Comparison of ENCODE assay signal across 7 mouse cellular contexts in genomic region chr2:22895282-22896273, GRCm38 (mm10). TPM values are rescaled to one million over a fixed set of nuclear protein-coding genes. Genes with fewer than 3 reads are reported as not detected.
A peak's percentile ranks its signal among the peaks of the same experiment; 100 is the strongest.
DNase-seq lines count a peak whose midpoint lies in the region; ATAC-seq lines count a peak whose summit lies in the region.

Pdss1 (plus strand) TSS chr2:22895522.

- H3K27me3 ChIP-seq in embryonic facial prominence, embryonic 11.5 days (ENCODE audit: control insufficient read depth, insufficient read depth, low read length), result no peaks in the 10 kb centered on the region
- no peaks in the 10 kb centered on the region for H3K27me3 ChIP-seq in limb, embryonic 10.5 days (ENCODE audit: low read depth, poor library complexity, severe bottlenecking)
- H3K27me3 ChIP-seq in midbrain, embryonic 13.5 days, result no peaks in the 10 kb centered on the region

- peak within 1 kb of the TSS; percentile 47 for H3K27ac ChIP-seq in embryonic facial prominence, embryonic 11.5 days (replicated peaks; ENCODE audit: low read depth, low read length)
- peak within 1 kb of the TSS; percentile 86 for H3K27ac ChIP-seq in limb, embryonic 10.5 days
- peak within 1 kb of the TSS; percentile 92 for H3K27ac ChIP-seq in midbrain, embryonic 13.5 days

- no peaks in the 10 kb centered on the region for H3K4me1 ChIP-seq in embryonic facial prominence, embryonic 11.5 days (ENCODE audit: control insufficient read depth, insufficient read depth, low read length)
- H3K4me1 ChIP-seq in limb, embryonic 10.5 days, result peaks cover 6% of the 10 kb centered on the region; the same call in 1 of the 2 replicates
- H3K4me1 ChIP-seq in midbrain, embryonic 13.5 days (replicated peaks), result peaks cover 20% of the 10 kb centered on the region

- no peaks in the 10 kb centered on the region for H3K9me3 ChIP-seq in embryonic facial prominence, embryonic 11.5 days (replicated peaks; ENCODE audit: control insufficient read depth, low read length)
- no peaks in the 10 kb centered on the region for H3K9me3 ChIP-seq in limb, embryonic 10.5 days (replicated peaks)
- no peaks in the 10 kb centered on the region for H3K9me3 ChIP-seq in midbrain, embryonic 13.5 days

- WGBS in embryonic facial prominence, embryonic 11.5 days, result under 1% methylated on average over 81 of the region's 81 CpGs
- WGBS in limb, embryonic 10.5 days, result under 1% methylated on average over 81 of the region's 81 CpGs
- WGBS in midbrain, embryonic 13.5 days, result under 1% methylated on average over 80 of the region's 81 CpGs

- peak within 1 kb of the TSS; percentile 84 for H3K4me3 ChIP-seq in embryonic facial prominence, embryonic 11.5 days (ENCODE audit: low read depth, low read length)
- peak within 1 kb of the TSS; percentile 91 for H3K4me3 ChIP-seq in limb, embryonic 10.5 days
- peak within 1 kb of the TSS; percentile 90 for H3K4me3 ChIP-seq in midbrain, embryonic 13.5 days (replicated peaks)

- peak within 1 kb of the TSS; percentile 78 for H3K4me2 ChIP-seq in embryonic facial prominence, embryonic 11.5 days (ENCODE audit: low read depth, low read length)
- peak within 1 kb of the TSS; percentile 75 for H3K4me2 ChIP-seq in midbrain, embryonic 13.5 days (replicated peaks)

- no peaks in the 10 kb centered on the region; the same call in 1 of the 2 replicates for H3K36me3 ChIP-seq in embryonic facial prominence, embryonic 11.5 days (replicated peaks; ENCODE audit: control insufficient read depth, insufficient read depth, low read depth, low read length)
- no peaks in the 10 kb centered on the region for H3K36me3 ChIP-seq in limb, embryonic 10.5 days
- no peaks in the 10 kb centered on the region for H3K36me3 ChIP-seq in midbrain, embryonic 13.5 days

- peak within 1 kb of the TSS; percentile 79 for H3K9ac ChIP-seq in embryonic facial prominence, embryonic 11.5 days (replicated peaks; ENCODE audit: low read length)
- H3K9ac ChIP-seq in midbrain, embryonic 13.5 days (replicated peaks), result peak within 1 kb of the TSS; percentile 84

- ATAC-seq in embryonic facial prominence, embryonic 11.5 days (replicated peaks; ENCODE audit: insufficient number of reproducible peaks, low FRiP score, low TSS enrichment, low read depth), result peak; percentile 98
- ATAC-seq in granulocyte monocyte progenitor cell, adult 5-6 weeks (replicated peaks; ENCODE audit: poor library complexity, severe bottlenecking), result peak; percentile 93
- peak; percentile 100 for ATAC-seq in midbrain, embryonic 13.5 days

- DNase-seq in adrenal gland, postnatal 14 days, result peak; percentile 96
- peak; percentile 88 for DNase-seq in embryonic facial prominence, embryonic 11.5 days (ENCODE audit: low spot score)
- peak; percentile 90 for DNase-seq in kidney, adult 11 months
- DNase-seq in limb, embryonic 10.5 days (ENCODE audit: low spot score), result peak; percentile 92
- DNase-seq in spleen, adult 12 weeks (ENCODE audit: low spot score), result peak; percentile 81

RNA-seq across cellular contexts. Expression of gene Pdss1, which starts in this region (rescaled TPM):
- total RNA-seq in adrenal gland, postnatal 14 days (2021), result 11.6 and 14.0 TPM in 2 replicates
- polyA plus RNA-seq in embryonic facial prominence, embryonic 11.5 days (2014; fragmentation: Nextera tagmentation; extraction: Ambion mirVana), result 21.9 and 25.8 TPM in 2 replicates
- 37.9 and 53.4 TPM in 2 replicates for total RNA-seq in granulocyte monocyte progenitor cell, adult 5-6 weeks (2014; fragmentation: Nextera tagmentation)
- 24.8 and 37.3 TPM in 2 replicates for total RNA-seq in granulocyte monocyte progenitor cell, adult 5-6 weeks (2017)
- 19.1 and 21.8 TPM in 2 replicates for polyA plus RNA-seq in limb, embryonic 10.5 days (2016; fragmentation: Nextera tagmentation; extraction: Ambion mirVana)
- 25.0 and 26.3 TPM in 2 replicates for polyA plus RNA-seq in midbrain, embryonic 13.5 days (2015; fragmentation: Nextera tagmentation; extraction: Ambion mirVana)

Comparison
In these comparisons a context has a peak if more than half of its experiments do, and no peak if none do; other contexts are left out.
1. Peak in every context shown above with its lines: DNase-seq, ATAC-seq, H3K4me3 ChIP-seq and H3K27ac ChIP-seq.